Mouse (Mus musculus): ENCODE data around the gene Fndc4.

Gene Fndc4

DNA sequence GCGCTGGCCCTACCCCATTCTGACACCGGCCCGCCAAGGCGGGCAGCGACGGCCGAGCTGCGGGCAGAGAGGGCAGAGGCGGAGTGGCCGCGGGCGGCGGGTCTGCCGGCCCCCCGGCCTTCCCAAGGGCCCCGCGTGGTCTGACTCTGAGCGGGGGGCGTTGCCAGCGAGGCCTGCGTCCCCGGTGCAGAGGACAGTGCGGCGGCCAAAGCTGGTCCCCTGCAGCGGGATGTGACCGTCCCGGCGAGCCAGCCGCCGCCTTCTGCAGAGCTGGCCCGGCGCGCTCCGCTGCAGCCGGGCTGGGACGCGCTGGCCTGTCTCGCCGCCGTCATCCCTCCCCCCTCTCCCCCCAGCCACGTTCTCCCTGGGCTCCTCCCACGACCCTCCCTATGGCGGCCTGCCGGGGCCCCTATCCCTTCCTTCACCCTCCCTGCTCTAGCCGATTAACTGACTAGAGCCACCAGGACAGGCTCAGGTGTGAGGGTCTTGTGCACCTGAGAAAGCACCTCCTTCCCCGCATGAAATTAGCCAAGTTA is at the start of gene Fndc4:
Gene Fndc4 (minus strand): TSS at position 475 of the 536 bp plus-strand sequence.
- DNase-seq: no peak

DNA sequence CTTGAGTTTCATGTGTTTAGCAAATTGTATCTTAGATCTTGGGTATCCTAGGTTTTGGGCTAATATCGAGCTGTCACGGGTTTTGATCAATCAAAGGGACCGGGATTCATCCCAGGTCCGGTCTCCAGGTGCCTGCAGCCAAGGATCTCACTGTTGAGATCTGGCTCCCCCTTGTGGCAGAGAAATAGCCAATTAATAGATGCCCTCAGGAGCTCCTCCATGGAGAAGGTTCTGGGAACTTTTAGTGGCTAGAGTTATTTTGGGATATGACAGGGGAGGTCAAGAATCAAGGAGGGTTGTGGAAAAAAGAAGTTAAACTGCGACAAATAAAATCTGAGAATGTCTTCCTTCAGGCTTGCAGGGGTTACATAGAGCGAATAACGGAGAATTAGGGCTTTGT is 32.4 kb upstream of the Fndc4 start:
- DNase-seq: peak; percentile 36

DNA sequence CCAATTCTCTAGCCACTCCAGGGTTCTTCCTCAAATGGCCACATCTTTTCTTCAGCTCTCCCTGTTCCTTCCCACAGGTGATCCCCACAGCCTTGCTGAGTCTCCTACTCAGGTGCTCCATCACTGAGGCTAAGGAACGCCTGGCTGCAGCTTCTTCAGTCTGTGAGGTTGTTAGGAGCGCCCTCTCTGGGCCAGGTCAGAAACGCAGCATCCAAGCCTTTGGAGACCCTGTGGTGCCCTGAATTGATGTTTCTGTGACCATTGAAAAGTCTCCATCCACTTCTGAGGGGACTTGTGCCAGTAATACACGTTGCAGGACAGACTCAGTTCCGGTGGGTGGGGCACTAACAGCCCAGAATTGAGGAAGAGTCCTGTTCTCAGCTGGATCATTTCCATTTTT is 31.0 kb upstream of the Fndc4 start:
- DNase-seq: peak; percentile 12

DNA sequence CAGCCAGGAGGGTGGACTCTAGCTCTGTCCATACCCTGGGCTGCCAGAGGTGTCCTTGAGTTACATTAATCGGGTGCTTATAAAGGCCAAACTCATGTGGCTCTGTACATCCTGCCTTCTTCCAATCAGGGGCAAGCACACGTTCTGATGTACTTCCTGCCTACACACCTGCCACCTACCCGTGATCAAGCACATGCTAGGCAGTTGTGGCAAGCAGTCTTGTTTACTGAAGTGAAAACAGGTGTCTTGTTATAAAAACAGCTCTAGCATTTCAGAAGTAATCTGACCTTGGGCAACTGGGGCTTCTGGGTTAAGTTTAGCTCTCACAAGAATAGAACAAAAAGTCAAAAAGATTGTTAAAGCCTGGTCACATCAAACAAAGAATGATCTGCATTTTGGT is 28.2 kb upstream of the Fndc4 start:
- no peak for DNase-seq

DNA sequence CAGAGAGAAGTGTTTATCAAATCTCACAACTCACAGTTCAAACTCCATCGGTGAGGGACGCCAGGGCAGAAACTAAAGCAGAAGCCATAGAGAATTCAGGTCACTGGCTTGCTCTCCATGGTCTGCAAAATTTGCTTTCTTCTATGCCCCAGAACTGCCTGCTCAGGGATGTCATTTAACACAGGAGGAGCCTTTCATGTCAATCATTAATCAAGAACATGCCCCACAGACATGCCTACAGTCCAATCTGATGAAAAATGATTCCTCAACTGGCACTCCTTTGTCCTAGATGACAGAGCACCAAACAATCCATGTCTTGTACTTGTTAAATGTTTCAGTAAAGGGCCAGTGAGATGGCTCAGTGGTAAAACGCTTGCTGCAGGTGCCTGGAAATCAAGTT is 26.9 kb upstream of the Fndc4 start:
- DNase-seq: no peak

DNA sequence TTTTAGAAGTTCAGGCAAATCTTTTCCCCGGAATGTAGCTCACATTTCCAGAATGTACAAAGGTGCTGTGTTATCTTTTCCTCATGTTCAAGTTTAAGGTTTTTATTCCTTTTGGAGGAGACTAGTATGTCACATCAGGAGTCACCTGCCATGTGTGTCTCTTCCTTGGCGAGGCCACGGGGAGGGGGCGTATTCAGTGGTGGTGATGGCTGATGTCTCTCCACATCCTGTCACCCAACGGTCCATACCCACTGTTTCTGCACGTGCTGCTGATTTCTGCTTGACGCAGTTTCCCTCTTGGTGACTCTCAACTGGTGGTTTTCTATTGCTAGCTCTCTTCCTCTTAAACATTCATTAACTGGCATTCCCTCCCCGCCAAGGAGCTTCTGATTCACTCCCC is 16.9 kb upstream of the Fndc4 start:
- peak; percentile 47 for DNase-seq

DNA sequence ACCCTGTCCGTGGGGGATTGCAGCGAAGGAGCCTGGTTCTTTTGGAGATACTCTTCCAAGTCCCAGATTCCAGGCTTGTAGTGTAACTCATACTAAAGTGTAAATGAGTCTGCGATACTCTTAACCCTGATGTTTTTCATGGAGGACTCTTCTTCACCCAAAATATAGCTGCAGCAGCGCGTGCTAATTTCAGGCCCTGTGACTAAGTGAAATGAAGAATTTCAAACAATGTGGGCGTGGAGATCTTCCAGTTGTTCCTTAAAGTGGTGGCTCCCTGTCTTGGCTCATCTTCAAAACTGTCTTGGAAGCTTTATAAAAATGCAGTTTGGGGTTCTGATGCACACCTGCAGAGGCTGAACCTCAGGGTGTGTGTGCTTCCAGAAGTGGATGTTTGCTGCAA is 7.2 kb upstream of the Fndc4 start:
- DNase-seq: no peak

DNA sequence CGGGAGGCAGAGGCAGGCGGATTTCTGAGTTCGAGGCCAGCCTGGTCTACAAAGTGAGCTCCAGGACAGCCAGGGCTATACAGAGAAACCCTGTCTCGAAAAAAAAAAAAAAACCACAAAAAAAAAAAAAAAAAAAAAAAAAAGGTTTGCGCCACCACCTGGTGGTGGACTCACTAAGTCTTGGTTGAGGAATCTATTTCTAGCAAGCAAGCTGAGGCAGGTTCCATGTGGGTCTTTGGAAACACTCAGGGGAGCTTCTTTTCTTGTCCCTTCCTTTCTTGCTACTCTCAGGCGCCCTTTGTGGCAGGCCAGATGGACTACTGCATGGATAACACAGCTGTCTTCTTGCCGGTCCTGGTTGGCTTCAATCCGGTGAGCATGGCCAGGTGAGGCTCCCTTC is 6.0 kb upstream of the Fndc4 start:
- DNase-seq: no peak

DNA sequence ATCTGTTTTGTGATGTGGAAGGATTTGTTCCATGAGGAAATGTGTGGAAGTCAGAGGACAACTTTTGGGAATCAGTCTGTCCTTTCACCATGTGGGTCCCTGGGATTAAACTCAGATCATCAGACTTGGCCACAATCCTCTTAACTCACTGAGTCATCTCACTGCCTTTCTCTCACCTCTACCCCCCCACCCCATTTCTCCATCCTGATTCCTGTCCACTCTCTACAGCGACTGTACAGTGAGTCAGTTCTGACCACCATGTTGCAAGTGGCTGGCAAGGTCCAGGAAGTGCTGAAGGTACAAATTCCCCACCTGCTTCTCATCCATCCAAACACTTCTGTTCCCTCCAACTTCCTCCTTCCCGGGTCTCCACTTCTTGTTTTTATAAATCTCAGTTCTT is 2.6 kb upstream of the Fndc4 start:
- DNase-seq: no peak

DNA sequence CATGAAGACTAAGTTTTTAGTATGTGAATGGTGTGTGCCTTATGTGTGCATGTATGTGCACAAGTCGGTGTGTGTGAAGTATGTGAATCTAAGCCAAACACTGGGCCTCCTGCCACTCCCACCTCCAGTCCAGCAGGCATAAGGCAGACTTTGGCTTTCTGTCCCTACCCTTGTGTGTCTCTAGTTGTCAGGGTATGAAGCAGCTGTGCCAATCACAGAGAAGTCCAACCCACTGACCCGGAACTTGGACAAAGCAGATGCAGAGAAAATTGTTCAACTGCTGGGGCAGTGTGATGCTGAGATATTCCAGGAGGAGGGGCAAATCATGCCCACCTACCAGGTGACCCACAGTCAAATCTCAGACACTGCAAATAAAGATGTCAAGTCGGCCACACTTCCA is 2.1 kb upstream of the Fndc4 start:
- DNase-seq: no peak

DNA sequence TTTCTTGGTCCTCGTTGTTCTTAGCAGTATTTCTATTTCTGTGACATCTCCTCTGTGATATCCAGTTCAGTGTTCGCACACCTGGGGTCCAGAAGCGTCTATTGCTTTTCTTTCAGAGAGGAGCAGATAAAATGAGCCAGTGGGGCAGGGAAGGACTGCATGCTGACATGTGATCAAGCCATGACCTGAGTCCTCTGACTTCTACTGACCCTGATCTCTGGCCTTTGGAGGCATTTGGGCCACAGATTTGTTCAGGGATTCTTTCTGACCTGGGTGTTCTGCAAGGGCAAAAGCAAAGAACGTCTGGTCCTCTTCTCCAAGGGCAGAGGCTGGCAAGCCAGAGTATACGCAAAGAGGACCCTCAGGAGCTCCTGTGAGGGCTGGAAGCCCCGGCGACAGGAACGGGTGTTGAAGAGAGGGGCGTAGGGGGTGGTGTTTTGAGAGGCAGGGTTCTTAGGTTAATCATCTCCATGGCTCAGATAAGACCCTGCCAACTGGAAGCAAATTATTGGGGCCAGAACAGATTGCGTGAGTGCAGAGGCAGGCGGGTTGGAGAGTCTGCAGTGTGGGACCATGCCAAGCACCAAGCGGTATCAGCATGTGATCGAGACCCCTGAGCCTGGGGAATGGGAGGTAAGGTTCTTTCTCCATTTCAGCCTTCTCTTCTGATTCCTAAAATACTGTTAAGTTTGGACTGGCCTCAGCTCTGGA is 1.3 kb upstream of the Fndc4 start, which contains the start of gene Gckr:
Gene Gckr (plus strand): TSS at position 397 of the 711 bp plus-strand sequence.
- no peak for DNase-seq

DNA sequence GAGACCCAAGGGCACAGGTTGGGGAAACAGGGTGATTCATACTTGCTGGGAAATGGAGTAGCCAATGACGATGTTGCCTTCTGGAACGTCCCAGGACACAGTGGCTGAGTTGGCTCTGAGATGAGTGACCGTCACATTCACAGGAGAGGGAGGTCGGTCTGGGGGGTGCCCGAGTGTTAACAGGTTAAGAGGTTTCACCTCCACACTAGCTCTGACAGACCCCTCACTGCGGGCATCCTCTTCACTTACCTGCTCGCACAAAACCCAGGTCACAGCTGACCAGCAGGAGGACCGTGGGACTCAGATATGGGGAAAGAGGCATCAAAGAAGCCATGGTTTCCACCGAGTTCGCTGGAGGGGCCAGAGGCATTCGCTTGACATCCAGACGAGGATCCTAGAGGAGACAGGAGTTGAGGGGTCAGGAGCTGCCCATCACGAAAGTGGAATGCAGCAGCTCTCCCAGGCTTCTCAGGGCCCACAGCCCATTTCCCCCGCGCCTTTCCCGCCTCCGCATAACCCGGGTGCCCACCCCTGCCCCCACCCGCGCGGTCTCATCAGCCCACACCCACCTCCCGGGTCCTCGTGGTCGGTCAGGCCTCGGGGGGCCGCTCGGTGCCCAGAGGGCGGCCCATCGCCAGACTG is 795 bp downstream of the Fndc4 start:
- DNase-seq: no peak

DNA sequence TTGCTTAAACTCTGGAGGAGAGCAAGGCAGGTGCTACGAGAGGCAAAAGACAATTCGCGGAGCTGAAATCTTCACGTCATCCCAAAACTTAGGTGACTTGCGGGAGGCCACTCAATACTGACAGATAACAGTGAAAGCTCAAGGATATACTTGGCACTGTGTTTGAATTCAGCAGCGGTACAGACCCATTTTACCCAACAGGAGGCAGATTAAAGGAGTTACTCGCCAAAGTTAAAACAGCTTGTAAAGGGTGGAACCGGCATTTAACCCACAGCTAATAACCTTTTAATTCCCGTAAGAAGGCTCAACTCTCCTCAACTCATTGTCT is 4.6 kb downstream of the Fndc4 start:
- DNase-seq: no peak

DNA sequence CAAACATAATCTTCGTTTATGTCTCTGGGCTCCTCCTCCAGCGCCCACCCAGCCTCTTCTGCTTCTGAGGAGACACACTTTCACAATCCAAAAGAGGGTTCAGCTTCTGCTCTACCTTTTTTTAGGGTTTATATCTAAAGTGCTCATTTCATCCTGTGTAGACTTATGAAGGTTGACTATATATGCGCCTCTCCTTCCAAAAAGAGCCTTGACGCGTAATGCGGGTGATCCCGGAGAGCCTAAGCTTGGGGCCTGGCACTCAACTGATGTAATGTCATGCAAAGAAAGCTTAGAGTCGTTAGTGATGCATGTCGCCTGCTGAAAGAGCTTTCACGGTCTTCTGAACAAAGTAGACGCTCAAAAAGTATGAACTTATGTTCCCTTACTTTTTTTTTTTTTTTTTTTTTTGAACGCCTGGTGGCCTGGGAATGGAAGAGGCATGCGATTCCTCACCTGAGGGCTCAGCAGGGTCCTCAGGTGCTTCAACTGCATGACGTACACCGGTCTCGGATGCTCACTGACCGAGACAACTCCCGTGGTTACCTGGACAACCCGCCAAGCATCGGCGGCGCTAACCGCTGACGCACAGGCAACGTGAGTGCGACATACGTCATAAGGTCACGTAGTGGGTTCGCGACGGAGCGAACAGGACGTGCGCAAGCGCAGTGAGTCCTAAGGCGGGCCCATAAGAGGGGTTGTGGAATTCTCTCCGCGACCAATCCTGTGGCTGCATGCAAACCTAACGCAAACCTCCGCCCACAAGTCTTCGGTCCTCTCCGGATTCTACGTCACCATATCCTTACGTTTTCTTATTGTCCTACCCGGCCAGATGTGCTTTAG is 5.1 kb downstream of the Fndc4 start, which contains the start of gene Ift172:
Gene Ift172 (minus strand): TSS at position 596 of the 840 bp plus-strand sequence.
- peak; percentile 93 for DNase-seq

DNA sequence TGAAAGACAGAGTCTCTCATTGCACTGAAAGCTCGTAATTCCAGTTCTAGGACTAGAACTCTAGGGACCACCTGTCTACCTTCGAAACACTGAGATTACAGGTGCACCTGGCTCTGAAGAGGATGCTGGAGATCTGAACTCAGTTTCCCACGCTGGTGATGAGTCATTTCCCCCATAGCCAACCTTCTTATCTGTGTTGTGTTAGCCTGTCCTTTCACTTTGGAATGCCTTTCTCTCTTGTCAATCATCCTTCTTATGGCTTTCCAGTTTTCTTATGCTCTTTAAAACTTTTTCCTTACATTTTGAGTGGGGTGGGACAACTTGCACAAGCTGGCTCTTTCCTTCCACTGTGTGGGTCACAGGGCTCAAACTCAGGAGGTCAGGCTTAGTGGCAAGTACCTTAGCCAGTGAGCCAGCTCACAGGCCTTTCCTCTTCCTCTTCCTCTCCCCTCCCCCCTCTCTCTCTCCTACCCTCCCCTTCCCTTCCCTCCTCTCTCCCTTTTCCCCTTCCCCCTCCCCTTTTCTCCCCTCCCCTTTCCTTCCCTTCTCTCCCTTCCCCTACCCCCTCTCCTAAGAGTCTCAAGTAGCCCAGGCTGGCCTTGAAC is 6.2 kb downstream of the Fndc4 start:
- DNase-seq: no peak

DNA sequence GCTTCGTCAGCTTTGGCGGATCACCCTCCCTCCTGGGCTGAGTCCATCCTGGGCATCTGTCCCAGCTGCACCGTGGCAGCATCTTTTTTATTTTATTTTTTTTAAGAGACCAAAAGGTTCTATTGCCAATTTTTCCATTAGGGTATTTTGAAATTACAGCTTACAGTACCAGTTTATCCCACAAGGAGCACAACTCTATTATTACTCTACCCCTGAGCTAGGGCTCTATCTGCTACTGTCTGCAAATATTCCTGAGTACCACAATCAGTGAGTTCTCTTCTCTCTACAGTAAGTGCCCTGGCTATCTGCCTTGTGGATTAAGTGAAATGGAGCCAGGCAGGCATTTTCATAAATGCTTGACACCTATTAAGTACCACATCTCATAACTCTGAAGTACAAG is 7.2 kb downstream of the Fndc4 start:
- no peak for DNase-seq

DNA sequence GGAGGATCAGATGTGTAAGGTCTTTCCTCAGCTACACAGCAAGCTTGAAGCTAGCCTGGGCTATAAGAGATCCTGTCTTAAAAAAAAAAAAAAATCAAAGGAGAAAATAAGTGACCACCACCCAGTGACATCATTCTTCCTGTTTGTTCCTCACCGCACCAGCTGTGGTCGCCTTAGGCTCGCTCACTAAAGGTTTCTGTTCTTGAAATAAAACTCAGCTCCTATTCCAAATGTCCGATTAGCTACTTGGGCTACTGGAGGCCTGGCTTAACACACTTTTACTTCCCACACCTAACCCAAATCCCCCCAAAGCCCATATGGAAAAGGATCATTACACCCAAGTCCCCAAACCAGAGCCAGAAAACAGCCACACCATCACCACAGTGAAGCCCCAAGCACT is 7.7 kb downstream of the Fndc4 start:
- DNase-seq: no peak

DNA sequence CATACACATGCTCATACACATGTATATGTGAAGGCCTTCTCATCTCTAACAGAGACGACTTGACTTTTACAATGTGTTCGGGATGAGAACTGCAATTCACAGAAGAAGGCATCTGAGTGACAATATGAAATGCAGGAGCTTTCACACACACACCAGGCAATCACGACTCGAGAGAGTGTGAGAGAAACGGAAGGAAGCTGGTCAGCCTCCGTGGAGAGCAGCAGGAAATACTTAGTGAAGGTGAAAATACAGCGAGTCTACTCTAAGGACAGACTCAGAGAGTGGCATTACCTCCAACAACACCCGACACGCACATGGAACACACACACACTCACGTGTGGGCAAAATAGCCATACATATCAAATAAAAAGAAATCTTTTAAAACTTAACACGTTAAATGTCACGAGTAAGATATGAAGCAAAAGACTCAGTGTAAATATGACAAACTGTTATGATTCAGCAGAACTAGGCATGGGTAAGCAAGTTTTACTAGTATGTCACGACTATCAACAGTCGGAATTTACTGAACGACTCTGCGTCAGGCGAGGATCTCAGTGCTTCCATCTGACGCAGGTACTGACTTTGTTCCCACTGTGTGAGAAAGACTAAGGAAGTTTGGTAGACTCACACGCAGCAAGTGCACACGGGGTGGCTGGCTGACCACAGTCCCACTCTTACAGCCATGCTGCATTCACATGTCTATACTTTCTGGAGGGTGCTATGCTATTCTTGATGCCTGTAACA is 16.5 kb downstream of the Fndc4 start:
- DNase-seq: peak; percentile 11

DNA sequence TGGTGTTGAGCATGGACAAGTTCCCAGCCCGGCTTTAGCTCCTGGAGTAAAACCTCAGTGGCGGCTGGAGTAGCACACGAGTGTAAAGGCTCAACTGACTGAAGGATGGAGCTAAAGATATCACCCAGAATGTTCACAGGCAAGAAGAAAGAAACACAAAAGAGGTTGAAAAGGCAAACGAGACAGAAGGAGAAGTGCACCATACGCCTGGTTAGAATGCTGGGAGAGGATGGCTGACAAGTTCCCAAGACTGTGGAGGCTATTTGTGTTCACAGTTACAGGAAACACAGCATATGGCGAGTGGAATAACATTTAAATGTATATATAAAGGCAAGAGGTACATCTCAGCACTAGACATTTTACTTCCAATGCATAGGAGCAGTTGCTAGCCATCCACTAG is 22.9 kb downstream of the Fndc4 start:
- no peak for DNase-seq

DNA sequence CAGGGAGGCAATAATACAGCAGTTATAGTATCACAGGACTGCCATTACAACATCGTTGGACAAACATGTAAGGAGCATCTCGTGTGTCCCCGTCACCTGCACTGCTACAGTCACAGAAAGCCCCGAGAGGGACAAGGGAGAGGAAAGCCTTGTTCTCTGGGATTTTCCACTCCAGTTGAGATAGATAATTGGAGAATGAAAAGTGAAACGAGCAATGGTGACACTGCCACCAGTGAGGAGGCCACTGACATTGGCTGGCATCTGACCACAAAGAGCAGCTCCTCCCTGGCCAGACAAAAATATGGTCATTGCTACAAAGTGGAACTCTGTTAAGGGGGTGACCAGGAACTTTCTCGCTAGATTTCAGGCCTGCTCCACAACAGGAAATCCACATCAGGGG is 28.2 kb downstream of the Fndc4 start:
- DNase-seq: no peak

DNA sequence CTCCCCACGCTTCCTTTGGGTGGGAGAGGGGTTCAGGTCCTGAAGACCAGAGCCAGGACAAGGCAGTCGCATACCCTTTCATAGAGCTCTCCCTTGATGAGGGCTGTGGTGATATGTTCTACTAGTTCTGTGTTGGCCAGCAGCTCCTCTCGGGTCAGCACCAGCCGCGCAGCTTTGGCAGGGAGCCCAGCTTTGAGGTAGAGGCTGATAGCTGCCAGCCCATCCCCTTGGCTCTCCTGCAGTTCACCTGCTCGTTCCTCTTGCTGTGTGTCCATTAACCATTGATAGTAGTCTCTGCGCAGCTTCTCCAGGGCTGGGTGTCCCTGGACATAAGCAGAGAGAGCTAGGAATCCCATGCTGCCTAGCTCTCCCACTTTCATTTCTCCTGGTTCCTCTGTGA is 29.8 kb downstream of the Fndc4 start:
- DNase-seq: no peak

DNA sequence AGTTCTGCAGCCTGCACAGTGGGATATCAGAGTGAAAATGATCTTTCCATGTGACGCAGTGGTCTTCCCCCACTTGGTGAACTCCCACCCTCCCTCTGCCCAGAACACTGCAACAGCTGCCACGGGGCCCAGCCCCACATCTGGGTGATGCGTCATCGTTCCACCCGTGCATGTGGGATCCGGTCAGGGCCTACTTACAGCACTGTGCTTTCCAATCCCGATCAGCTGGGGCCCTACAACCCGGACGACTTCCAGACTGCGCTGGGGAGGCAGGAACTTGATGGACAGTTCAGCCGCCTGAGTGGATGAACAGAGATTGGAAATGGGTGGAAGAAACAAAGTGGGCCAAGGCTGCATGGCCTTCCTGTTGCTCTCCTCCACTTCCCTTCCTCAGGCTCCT is 38.3 kb downstream of the Fndc4 start:
- no peak for DNase-seq

DNA sequence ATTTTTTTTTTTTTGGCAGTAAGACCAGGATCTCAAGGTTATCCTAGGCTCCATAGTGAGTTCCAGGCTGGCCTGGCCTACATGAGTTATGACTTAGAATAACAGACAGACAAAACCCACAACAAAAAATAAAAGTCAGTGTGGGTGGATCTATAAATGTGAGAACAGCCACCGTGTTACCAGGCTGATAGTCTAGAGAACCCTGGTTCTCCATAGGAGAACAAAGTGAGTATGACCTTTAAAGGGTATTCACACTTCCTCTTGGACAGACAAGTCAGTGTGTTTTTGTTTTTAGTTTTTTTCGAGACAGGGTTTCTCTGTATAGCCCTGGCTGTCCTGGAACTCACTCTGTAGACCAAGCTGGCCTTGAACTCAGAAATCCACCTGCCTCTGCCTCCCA is 39.9 kb downstream of the Fndc4 start:
- DNase-seq: no peak

All from thymus, postnatal 25 days (tissue).